Mouse (Mus musculus) neural tube, embryonic 13.5 days (tissue): ENCODE measurements at regions not wholly inside any gene's neighbourhood (a gene's known extent, or its start where the extent isn't known, plus 50 kb on each side); places are given as distances from the start of the nearest gene placed in this dataset.

Experiments
- ATAC-seq: fragments of 200-750 bp; cut with Nextera tagmentation; 2 replicates; pipeline ENCODE4 v1.8.0; 2017; ENCODE audit warnings: low read depth, mild to moderate bottlenecking, moderate TSS enrichment, moderate library complexity
- H3K27ac ChIP-seq: fragments of 300-500 bp; sonication (generic); replicated peaks from 2 replicates; pipeline ENCODE4 v1.5.1; 2015; ENCODE audit warnings: moderate library complexity, mild to moderate bottlenecking, inconsistent platforms
- H3K27me3 ChIP-seq: fragments of 300-500 bp; sonication (generic); 2 replicates; pipeline ENCODE4 v1.6.1; 2015; ENCODE audit warnings: mild to moderate bottlenecking, inconsistent platforms
- H3K36me3 ChIP-seq: fragments of 300-500 bp; sonication (generic); 2 replicates; pipeline ENCODE4 v1.6.1; 2015; ENCODE audit warnings: mild to moderate bottlenecking, inconsistent platforms
- H3K4me1 ChIP-seq: fragments of 300-500 bp; sonication (generic); replicated peaks from 2 replicates; pipeline ENCODE4 v1.6.1; 2015; ENCODE audit warnings: inconsistent platforms
- H3K4me2 ChIP-seq: fragments of 300-500 bp; sonication (generic); 2 replicates; pipeline ENCODE4 v1.6.1; 2015; ENCODE audit warnings: inconsistent platforms, mild to moderate bottlenecking, moderate library complexity
- H3K4me3 ChIP-seq: fragments of 300-500 bp; sonication (generic); 2 replicates; pipeline ENCODE4 v1.5.1; 2015; ENCODE audit warnings: mild to moderate bottlenecking, inconsistent platforms
- H3K9ac ChIP-seq: fragments of 300-500 bp; sonication (generic); 2 replicates; pipeline ENCODE4 v1.6.1; 2015; ENCODE audit warnings: moderate library complexity, mild to moderate bottlenecking, inconsistent platforms
- H3K9me3 ChIP-seq: fragments of 300-500 bp; sonication (generic); 2 replicates; pipeline ENCODE4 v1.6.1; 2016; ENCODE audit warnings: inconsistent platforms
- WGBS: fragments of 180-500 bp; shearing (Covaris S2); methylation state at CpG from one replicate; pipeline ENCODE4 v1.1.7; 2015; 5-methylcytosine and 5-hydroxymethylcytosine counted together

DNA sequence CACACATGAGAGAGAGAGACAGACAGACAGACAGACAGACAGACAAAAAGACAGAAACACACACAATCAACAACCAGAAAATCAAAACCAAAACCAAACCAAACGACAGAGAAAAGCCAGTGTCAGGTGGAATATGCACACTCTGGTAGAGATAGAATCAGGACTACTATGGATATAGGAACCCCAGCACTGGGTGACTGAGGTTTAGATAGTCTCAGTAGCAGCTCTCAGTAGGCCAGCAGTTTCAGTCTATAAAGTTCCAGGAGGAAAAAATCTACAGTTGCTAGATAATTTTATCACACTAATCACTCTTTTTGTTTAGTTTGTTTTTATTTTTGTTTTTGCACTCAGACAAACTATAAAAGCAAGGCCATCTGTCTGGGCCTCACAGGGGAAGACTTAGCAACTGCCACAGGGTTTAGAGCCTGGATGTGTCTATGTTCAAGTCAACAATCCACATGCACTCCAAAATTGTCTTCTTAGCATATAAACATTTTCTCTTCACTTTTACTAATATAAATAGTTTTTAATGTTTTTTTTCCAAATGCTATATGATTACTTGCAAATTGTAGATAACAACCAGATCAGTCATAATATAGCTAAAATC, 718.2 kb downstream of the Trim52 start:
- H3K4me3 ChIP-seq: no peak overlapping the region
- H3K4me2 ChIP-seq: no peak overlapping the region
- H3K27ac ChIP-seq: no peak overlapping the region
- H3K9me3 ChIP-seq: no peaks in the 10 kb centered on the region
- H3K36me3 ChIP-seq: no peaks in the 10 kb centered on the region
- whole genome bisulfite sequencing: 76% methylated on average over 1 of the region's 1 CpGs
- H3K27me3 ChIP-seq: no peaks in the 10 kb centered on the region
- no peaks in the 10 kb centered on the region for H3K4me1 ChIP-seq
- H3K9ac ChIP-seq: no peak overlapping the region
- no peak for ATAC-seq

DNA sequence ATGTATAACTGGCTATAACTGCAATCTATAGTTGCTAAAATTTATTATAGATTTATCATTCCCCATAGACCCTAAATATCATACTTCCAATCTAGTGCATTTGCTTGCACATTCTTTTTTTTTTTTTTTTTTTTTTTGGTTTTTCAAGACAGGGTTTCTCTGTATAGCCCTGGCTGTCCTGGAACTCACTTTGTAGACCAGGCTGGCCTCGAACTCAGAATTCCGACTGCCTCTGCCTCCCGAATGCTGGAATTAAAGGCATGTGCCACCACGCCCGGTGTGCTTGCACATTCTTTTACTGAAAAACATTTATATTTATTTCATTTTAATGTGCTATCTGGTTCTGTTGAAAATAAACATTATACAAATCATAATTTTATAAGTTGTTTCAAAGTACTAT, 729.7 kb downstream of the Trim52 start:
- 72% methylated on average over 5 of the region's 5 CpGs for WGBS
- no peak; the same call in 1 of the 2 replicates for ATAC-seq
- Histone ChIP-seq H3K27me3 (no peaks in the 10 kb centered on the region), H3K9ac (no peak overlapping the region), H3K27ac (no peak overlapping the region), H3K4me2 (no peak overlapping the region), H3K4me1 (0 out of 2 replicates have a peak, but pooled peaks cover 4% of the 10 kb centered on the region), H3K36me3 (no peaks in the 10 kb centered on the region), H3K9me3 (no peaks in the 10 kb centered on the region), H3K4me3 (no peak overlapping the region)

DNA sequence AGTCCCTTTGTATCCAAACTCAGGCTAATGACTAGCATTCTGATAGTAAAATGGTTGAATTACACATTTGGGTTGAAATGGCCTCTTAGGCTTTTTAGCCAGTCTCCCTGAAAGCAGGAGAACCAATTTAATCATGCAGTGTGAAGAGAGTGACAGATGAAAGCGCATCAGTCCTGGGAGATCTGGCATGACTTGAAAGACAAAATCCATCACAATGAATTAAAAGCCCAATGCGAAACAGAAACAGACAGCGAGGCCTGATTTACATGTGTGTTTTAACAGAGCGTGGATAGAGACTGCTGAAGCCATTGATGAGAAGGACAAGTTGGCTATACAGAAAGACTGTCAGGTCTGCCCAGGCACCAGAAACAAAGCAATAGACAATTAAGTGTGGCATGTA, 730.2 kb downstream of the Trim52 start:
- H3K9ac ChIP-seq: no peak overlapping the region
- H3K4me3 ChIP-seq: no peak overlapping the region
- 0 out of 2 replicates have a peak, but pooled peaks cover 4% of the 10 kb centered on the region for H3K4me1 ChIP-seq
- 17% methylated on average over 4 of the region's 4 CpGs for WGBS
- H3K9me3 ChIP-seq: no peaks in the 10 kb centered on the region
- ATAC-seq: peak; percentile 88
- no peaks in the 10 kb centered on the region for H3K27me3 ChIP-seq
- no peaks in the 10 kb centered on the region for H3K36me3 ChIP-seq
- no peak overlapping the region for H3K4me2 ChIP-seq
- H3K27ac ChIP-seq: no peak overlapping the region
